Mouse (Mus musculus): ENCODE data around the gene Suv39h2. TPM values are rescaled to one million over a fixed set of nuclear protein-coding genes. Genes with fewer than 3 reads are reported as not detected.

Suv39h2 gene
- polyA plus RNA-seq, 1 experiment from 2014 or later, result 37.9 TPM

GRCm38 (mm10) chr2:3473891-3474290 lies 940 bp downstream of the Suv39h2 start:
- H3K9ac ChIP-seq (replicated peaks), result peak overlapping the region; percentile 82
- peak overlapping the region; percentile 94 for H3K27ac ChIP-seq
- no peaks in the 10 kb centered on the region for H3K9me3 ChIP-seq
- H3K4me2 ChIP-seq, result peak overlapping the region; percentile 68
- H3K27me3 ChIP-seq, result no peaks in the 10 kb centered on the region
- H3K4me1 ChIP-seq (replicated peaks), result peaks cover 16% of the 10 kb centered on the region
- H3K36me3 ChIP-seq, result peaks cover 6% of the 10 kb centered on the region; the same call in 1 of the 2 replicates
- H3K4me3 ChIP-seq (replicated peaks), result peak overlapping the region; percentile 93
- no peak for ATAC-seq (ENCODE audit: insufficient number of reproducible peaks, insufficient read depth, low FRiP score, low TSS enrichment, low read depth)
- WGBS, result 1% methylated on average over 12 of the region's 12 CpGs

- no peak overlapping the region for H3K9ac ChIP-seq (replicated peaks)
- no peak for ATAC-seq (ENCODE audit: insufficient number of reproducible peaks, insufficient read depth, low FRiP score, low TSS enrichment, low read depth)
Observed at GRCm38 (mm10) chr2:3456590-3456989, 18.2 kb downstream of the Suv39h2 start.

GRCm38 (mm10) chr2:3453096-3453495 lies 21.7 kb downstream of the Suv39h2 start:
- H3K4me2 ChIP-seq, result no peak overlapping the region
- 88% methylated on average over 3 of the region's 3 CpGs for WGBS
- no peak overlapping the region for H3K9ac ChIP-seq (replicated peaks)
- H3K4me3 ChIP-seq (replicated peaks), result no peak overlapping the region
- no peak for ATAC-seq (ENCODE audit: insufficient number of reproducible peaks, insufficient read depth, low FRiP score, low TSS enrichment, low read depth)
- 0 out of 2 replicates have a peak, but pooled peaks cover 2% of the 10 kb centered on the region for H3K4me1 ChIP-seq (replicated peaks)
- H3K9me3 ChIP-seq, result no peaks in the 10 kb centered on the region
- no peaks in the 10 kb centered on the region for H3K27me3 ChIP-seq
- H3K36me3 ChIP-seq, result peaks cover 42% of the 10 kb centered on the region
- no peak overlapping the region for H3K27ac ChIP-seq

More at GRCm38 (mm10) chr2:3456590-3456989, 18.2 kb downstream of the Suv39h2 start:
- no peak overlapping the region for H3K4me2 ChIP-seq
- H3K27me3 ChIP-seq, result no peaks in the 10 kb centered on the region
- no peaks in the 10 kb centered on the region for H3K4me1 ChIP-seq (replicated peaks)
- 84% methylated on average over 4 of the region's 4 CpGs for WGBS
- no peaks in the 10 kb centered on the region for H3K9me3 ChIP-seq
- peaks cover 63% of the 10 kb centered on the region for H3K36me3 ChIP-seq
- no peak overlapping the region for H3K4me3 ChIP-seq (replicated peaks)
- no peak overlapping the region for H3K27ac ChIP-seq

- peaks cover 18% of the 10 kb centered on the region for H3K36me3 ChIP-seq
- H3K27ac ChIP-seq, result no peak overlapping the region
- H3K9ac ChIP-seq (replicated peaks), result no peak overlapping the region
- no peak for ATAC-seq (ENCODE audit: insufficient number of reproducible peaks, insufficient read depth, low FRiP score, low TSS enrichment, low read depth)
- 65% methylated on average over 2 of the region's 2 CpGs for WGBS
- H3K4me1 ChIP-seq (replicated peaks), result peaks cover 7% of the 10 kb centered on the region
- H3K4me2 ChIP-seq, result no peak overlapping the region
- no peaks in the 10 kb centered on the region for H3K9me3 ChIP-seq
- H3K4me3 ChIP-seq (replicated peaks), result no peak overlapping the region
- H3K27me3 ChIP-seq, result no peaks in the 10 kb centered on the region
Observed at GRCm38 (mm10) chr2:3449431-3449830, 25.4 kb downstream of the Suv39h2 start.

GRCm38 (mm10) chr2:3445984-3446383 lies 28.8 kb downstream of the Suv39h2 start:
- Histone ChIP-seq H3K9me3 (no peaks in the 10 kb centered on the region), H3K27me3 (no peaks in the 10 kb centered on the region), H3K4me2 (no peak overlapping the region), H3K27ac (no peak overlapping the region), H3K4me3 (replicated peaks) (no peak overlapping the region), H3K36me3 (peaks cover 18% of the 10 kb centered on the region; the same call in 1 of the 2 replicates), H3K4me1 (replicated peaks) (peaks cover 7% of the 10 kb centered on the region), H3K9ac (replicated peaks) (no peak overlapping the region)
- no peak for ATAC-seq (ENCODE audit: insufficient number of reproducible peaks, insufficient read depth, low FRiP score, low TSS enrichment, low read depth)
- WGBS, result 76% methylated on average over 4 of the region's 4 CpGs

- ATAC-seq (ENCODE audit: insufficient number of reproducible peaks, insufficient read depth, low FRiP score, low TSS enrichment, low read depth), result no peak
- H3K27me3 ChIP-seq, result no peaks in the 10 kb centered on the region
- peaks cover 7% of the 10 kb centered on the region for H3K4me1 ChIP-seq (replicated peaks)
- no peak overlapping the region for H3K9ac ChIP-seq (replicated peaks)
- H3K27ac ChIP-seq, result no peak overlapping the region
- no peak overlapping the region for H3K4me3 ChIP-seq (replicated peaks)
- H3K36me3 ChIP-seq, result peaks cover 18% of the 10 kb centered on the region; the same call in 1 of the 2 replicates
- H3K9me3 ChIP-seq, result no peaks in the 10 kb centered on the region
- no peak overlapping the region for H3K4me2 ChIP-seq
- WGBS, result 80% methylated on average over 7 of the region's 7 CpGs
Observed at GRCm38 (mm10) chr2:3444206-3444605, 30.6 kb downstream of the Suv39h2 start.

GRCm38 (mm10) chr2:3437956-3438355 lies 36.9 kb downstream of the Suv39h2 start:
- peaks cover 4% of the 10 kb centered on the region; the same call in 1 of the 2 replicates for H3K36me3 ChIP-seq
- no peaks in the 10 kb centered on the region for H3K9me3 ChIP-seq
- H3K4me3 ChIP-seq (replicated peaks), result no peak overlapping the region
- H3K9ac ChIP-seq (replicated peaks), result no peak overlapping the region
- 47% methylated on average over 7 of the region's 7 CpGs for WGBS
- no peak for ATAC-seq (ENCODE audit: insufficient number of reproducible peaks, insufficient read depth, low FRiP score, low TSS enrichment, low read depth)
- H3K4me1 ChIP-seq (replicated peaks), result no peaks in the 10 kb centered on the region
- H3K27me3 ChIP-seq, result no peaks in the 10 kb centered on the region
- H3K4me2 ChIP-seq, result no peak overlapping the region
- H3K27ac ChIP-seq, result no peak overlapping the region

GRCm38 (mm10) chr2:3435369-3436061 lies 39.3 kb downstream of the Suv39h2 start:
- no peak overlapping the region for H3K4me3 ChIP-seq (replicated peaks)
- no peak overlapping the region for H3K4me2 ChIP-seq
- no peak overlapping the region for H3K9ac ChIP-seq (replicated peaks)
- 85% methylated on average over 6 of the region's 6 CpGs for WGBS
- no peaks in the 10 kb centered on the region for H3K36me3 ChIP-seq
- H3K4me1 ChIP-seq (replicated peaks), result no peaks in the 10 kb centered on the region
- H3K27me3 ChIP-seq, result no peaks in the 10 kb centered on the region
- H3K27ac ChIP-seq, result no peak overlapping the region
- ATAC-seq (ENCODE audit: insufficient number of reproducible peaks, insufficient read depth, low FRiP score, low TSS enrichment, low read depth), result no peak
- H3K9me3 ChIP-seq, result no peaks in the 10 kb centered on the region

GRCm38 (mm10) chr2:3430956-3431355 lies 43.9 kb downstream of the Suv39h2 start:
- ATAC-seq (ENCODE audit: insufficient number of reproducible peaks, insufficient read depth, low FRiP score, low TSS enrichment, low read depth), result peak; percentile 59; the same call in 1 of the 2 replicates
- Histone ChIP-seq H3K4me2 (no peak overlapping the region), H3K9me3 (no peaks in the 10 kb centered on the region), H3K27ac (no peak overlapping the region), H3K36me3 (no peaks in the 10 kb centered on the region), H3K4me1 (replicated peaks) (no peaks in the 10 kb centered on the region), H3K4me3 (replicated peaks) (no peak overlapping the region), H3K9ac (replicated peaks) (0 out of 2 replicates have a peak overlapping the region, but pooled peaks have one; percentile 12), H3K27me3 (no peaks in the 10 kb centered on the region)
- WGBS, result 57% methylated on average over 9 of the region's 9 CpGs

GRCm38 (mm10) chr2:3424579-3424910 lies 50.3 kb downstream of the Suv39h2 start:
- ATAC-seq (ENCODE audit: insufficient number of reproducible peaks, insufficient read depth, low FRiP score, low TSS enrichment, low read depth), result no peak
- Histone ChIP-seq H3K27me3 (0 out of 2 replicates have a peak, but pooled peaks cover 3% of the 10 kb centered on the region), H3K9ac (replicated peaks) (peak overlapping the region; percentile 60), H3K36me3 (no peaks in the 10 kb centered on the region), H3K27ac (no peak overlapping the region), H3K4me1 (replicated peaks) (peaks cover 10% of the 10 kb centered on the region; the same call in 1 of the 2 replicates), H3K4me3 (replicated peaks) (peak overlapping the region; percentile 62), H3K4me2 (peak overlapping the region; percentile 92), H3K9me3 (no peaks in the 10 kb centered on the region)
- WGBS, result 9% methylated on average over 10 of the region's 10 CpGs

GRCm38 (mm10) chr2:3423841-3424578 lies 50.8 kb downstream of the Suv39h2 start, which contains the start of gene Dclre1c:
TSS of gene Dclre1c (plus strand) at chr2:3424131.
- Histone ChIP-seq H3K9ac (replicated peaks) (peak within 1 kb of the TSS; percentile 60), H3K27ac (no peak within 1 kb of the TSS), H3K4me1 (replicated peaks) (peaks cover 10% of the 10 kb centered on the region; the same call in 1 of the 2 replicates), H3K9me3 (no peaks in the 10 kb centered on the region), H3K36me3 (no peaks in the 10 kb centered on the region), H3K4me2 (peak within 1 kb of the TSS; percentile 92), H3K27me3 (0 out of 2 replicates have a peak, but pooled peaks cover 3% of the 10 kb centered on the region), H3K4me3 (replicated peaks) (peak within 1 kb of the TSS; percentile 62)
- WGBS, result 1% methylated on average over 29 of the region's 29 CpGs
- peak; percentile 97 for ATAC-seq (ENCODE audit: insufficient number of reproducible peaks, insufficient read depth, low FRiP score, low TSS enrichment, low read depth)
